Mouse (Mus musculus): Measurements from ENCODE around the gene Ryr1. TPM values are rescaled to one million over a fixed set of nuclear protein-coding genes. Genes with fewer than 3 reads are reported as not detected.
"Not testable (repeated sequence)": the region's sequence is repeated elsewhere in the genome, so short reads cannot be mapped to it uniquely, and the experiment has no call there.

Ryr1 gene
- polyA plus RNA-seq, 1 experiment from 2014 or later, result 0.01 TPM

DNA sequence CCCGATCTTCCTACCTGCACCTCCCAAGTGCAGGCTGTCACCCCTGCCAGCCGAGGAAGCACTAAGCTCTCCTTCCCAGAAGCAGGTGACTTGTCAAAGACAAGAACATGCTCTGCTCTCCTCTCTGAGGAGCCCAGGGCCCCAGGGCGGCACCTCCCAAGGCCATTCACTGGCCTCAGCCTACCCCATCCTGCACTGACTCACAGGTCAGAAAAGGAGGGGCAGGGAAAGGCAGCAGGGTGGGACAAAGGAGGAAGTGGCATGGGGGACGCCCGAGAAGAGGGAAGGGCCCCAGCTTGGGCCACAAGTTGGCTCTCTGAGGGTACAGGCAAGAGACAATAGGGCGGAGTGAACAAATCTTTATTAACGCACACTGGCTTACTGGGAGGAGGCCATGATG is 153.9 kb downstream of the Ryr1 start:
- TF ChIP-seq EP300 (IDR thresholded peaks at IDR 0.05) (no peak), CTCF (IDR thresholded peaks at IDR 0.05) (no peak)
- DNase-seq (ENCODE audit: low spot score) (no peak), ATAC-seq (no peak)
- Histone ChIP-seq H3K36me3 (ENCODE audit: insufficient read depth, low read length) (peaks cover 7% of the 10 kb centered on the region; the same call in 1 of the 2 replicates), H3K4me2 (replicated peaks; ENCODE audit: low read depth, low read length) (no peak overlapping the region), H3K9me3 (ENCODE audit: low read length) (no peaks in the 10 kb centered on the region), H3K9ac (replicated peaks; ENCODE audit: low read depth) (no peak overlapping the region; the same call in 1 of the 2 replicates), H3K4me1 (ENCODE audit: insufficient read depth, low read depth, low read length) (peaks cover 9% of the 10 kb centered on the region; the same call in 1 of the 2 replicates), H3K27me3 (replicated peaks; ENCODE audit: insufficient read depth, low read length) (no peaks in the 10 kb centered on the region), H3K4me3 (ENCODE audit: low read depth, low read length) (no peak overlapping the region), H3K27ac (ENCODE audit: low read length) (peak overlapping the region; percentile 77)
- WGBS, result 80% methylated on average over 7 of the region's 7 CpGs

DNA sequence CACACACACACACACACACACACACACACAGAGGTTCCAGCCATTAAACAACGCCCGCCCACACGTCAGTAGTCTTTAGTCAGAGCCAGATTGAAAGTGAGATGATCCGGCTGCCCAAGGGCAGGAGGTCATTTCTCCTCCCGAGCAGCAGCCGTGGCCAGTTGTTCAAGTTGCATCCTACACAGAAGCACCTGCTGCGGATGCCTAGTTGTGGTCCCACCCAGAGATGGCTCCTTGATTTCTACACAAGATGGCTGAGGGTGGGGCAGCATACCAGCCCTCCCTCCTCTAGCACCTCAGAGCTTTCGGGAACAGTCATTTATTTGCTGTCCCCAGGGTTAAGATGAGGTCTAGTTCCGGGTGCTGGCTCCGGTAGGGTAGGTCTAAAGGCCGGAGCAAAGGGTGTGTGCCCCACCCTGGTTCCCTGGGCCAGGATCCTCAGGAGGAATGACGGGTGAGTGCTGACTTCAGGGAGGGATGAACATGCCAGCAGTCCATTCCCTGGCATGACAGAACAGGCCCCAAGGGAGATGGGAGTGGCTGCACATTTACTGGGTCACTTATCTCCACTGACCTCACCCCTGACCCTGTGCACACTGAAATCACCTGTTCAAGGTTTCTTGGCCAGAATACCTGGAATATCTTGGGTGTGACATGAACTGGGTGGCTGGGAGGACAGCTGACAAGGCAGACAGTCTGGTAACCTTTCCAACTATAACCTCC is 155.1 kb downstream of the Ryr1 start:
- Histone ChIP-seq H3K4me2 (replicated peaks; ENCODE audit: low read depth, low read length) (no peak overlapping the region), H3K27me3 (replicated peaks; ENCODE audit: insufficient read depth, low read length) (no peaks in the 10 kb centered on the region), H3K36me3 (ENCODE audit: insufficient read depth, low read length) (peaks cover 7% of the 10 kb centered on the region; the same call in 1 of the 2 replicates), H3K4me1 (ENCODE audit: insufficient read depth, low read depth, low read length) (peaks cover 9% of the 10 kb centered on the region; the same call in 1 of the 2 replicates), H3K4me3 (ENCODE audit: low read depth, low read length) (no peak overlapping the region), H3K27ac (ENCODE audit: low read length) (peak overlapping the region; percentile 68), H3K9ac (replicated peaks; ENCODE audit: low read depth) (no peak overlapping the region), H3K9me3 (ENCODE audit: low read length) (no peaks in the 10 kb centered on the region)
- WGBS, result 46% methylated on average over 12 of the region's 12 CpGs
- no peak for TF ChIP-seq CTCF (IDR thresholded peaks at IDR 0.05)
- TF ChIP-seq EP300 (IDR thresholded peaks at IDR 0.05), result peak; percentile 56; the same call in 1 of the 2 replicates
- peak; percentile 64 for ATAC-seq
- DNase-seq (ENCODE audit: low spot score), result peak; percentile 66

DNA sequence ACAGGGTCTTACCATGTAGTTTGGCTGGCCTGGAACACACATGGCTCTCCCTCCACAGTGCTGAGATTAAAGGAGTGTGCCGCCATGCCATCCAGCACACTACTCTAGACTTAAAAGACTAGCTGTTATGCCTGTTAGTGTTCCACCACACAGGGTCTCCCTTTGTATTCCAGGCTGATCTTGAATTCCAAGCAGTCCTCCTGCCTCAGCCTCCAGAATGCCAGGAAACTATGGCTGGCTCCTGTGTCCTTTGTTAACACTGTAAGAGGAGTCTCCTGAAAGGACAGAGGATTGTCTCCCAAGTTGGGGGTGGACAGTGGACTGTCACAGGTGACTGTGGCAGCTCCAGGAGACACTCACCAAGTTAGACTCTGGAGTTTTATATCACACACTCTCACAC is 155.7 kb downstream of the Ryr1 start:
- Histone ChIP-seq H3K9me3 (ENCODE audit: low read length) (no peaks in the 10 kb centered on the region), H3K27me3 (replicated peaks; ENCODE audit: insufficient read depth, low read length) (no peaks in the 10 kb centered on the region), H3K36me3 (ENCODE audit: insufficient read depth, low read length) (peaks cover 7% of the 10 kb centered on the region; the same call in 1 of the 2 replicates), H3K4me1 (ENCODE audit: insufficient read depth, low read depth, low read length) (peaks cover 9% of the 10 kb centered on the region; the same call in 1 of the 2 replicates), H3K9ac (replicated peaks; ENCODE audit: low read depth) (no peak overlapping the region), H3K27ac (ENCODE audit: low read length) (peak overlapping the region; percentile 68), H3K4me2 (replicated peaks; ENCODE audit: low read depth, low read length) (no peak overlapping the region), H3K4me3 (ENCODE audit: low read depth, low read length) (no peak overlapping the region)
- DNase-seq (ENCODE audit: low spot score), result no peak
- no peak for ATAC-seq
- TF ChIP-seq CTCF (IDR thresholded peaks at IDR 0.05) (no peak), EP300 (IDR thresholded peaks at IDR 0.05) (no peak)
- 94% methylated on average over 1 of the region's 1 CpGs for WGBS

DNA sequence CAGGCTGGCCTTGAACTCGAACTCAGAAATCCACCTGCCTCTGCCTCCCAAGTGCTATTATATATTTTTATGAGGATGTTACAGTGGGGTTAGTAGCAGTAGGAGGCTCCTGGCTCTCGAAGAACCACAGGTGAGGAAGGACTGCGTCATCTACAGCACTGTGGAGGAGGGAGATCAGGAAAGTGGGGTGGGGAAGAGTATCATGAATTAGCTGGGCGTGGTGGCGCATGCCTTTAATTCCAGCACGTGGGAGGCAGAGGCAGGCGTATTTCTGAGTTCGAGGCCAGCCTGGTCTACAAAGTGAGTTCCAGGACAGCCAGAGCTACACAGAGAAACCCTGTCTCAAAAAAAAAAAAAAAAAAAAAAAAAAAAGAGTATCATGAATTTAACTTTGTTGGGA is 156.9 kb downstream of the Ryr1 start:
- H3K9ac ChIP-seq (replicated peaks; ENCODE audit: low read depth); ATAC-seq; DNase-seq (ENCODE audit: low spot score); H3K4me2 ChIP-seq (replicated peaks; ENCODE audit: low read depth, low read length); H3K36me3 ChIP-seq (ENCODE audit: insufficient read depth, low read length); H3K4me3 ChIP-seq (ENCODE audit: low read depth, low read length); H3K9me3 ChIP-seq (ENCODE audit: low read length); H3K27ac ChIP-seq (ENCODE audit: low read length); H3K27me3 ChIP-seq (replicated peaks; ENCODE audit: insufficient read depth, low read length); H3K4me1 ChIP-seq (ENCODE audit: insufficient read depth, low read depth, low read length): not testable (repeated sequence)
- 89% methylated on average over 8 of the region's 8 CpGs for WGBS

DNA sequence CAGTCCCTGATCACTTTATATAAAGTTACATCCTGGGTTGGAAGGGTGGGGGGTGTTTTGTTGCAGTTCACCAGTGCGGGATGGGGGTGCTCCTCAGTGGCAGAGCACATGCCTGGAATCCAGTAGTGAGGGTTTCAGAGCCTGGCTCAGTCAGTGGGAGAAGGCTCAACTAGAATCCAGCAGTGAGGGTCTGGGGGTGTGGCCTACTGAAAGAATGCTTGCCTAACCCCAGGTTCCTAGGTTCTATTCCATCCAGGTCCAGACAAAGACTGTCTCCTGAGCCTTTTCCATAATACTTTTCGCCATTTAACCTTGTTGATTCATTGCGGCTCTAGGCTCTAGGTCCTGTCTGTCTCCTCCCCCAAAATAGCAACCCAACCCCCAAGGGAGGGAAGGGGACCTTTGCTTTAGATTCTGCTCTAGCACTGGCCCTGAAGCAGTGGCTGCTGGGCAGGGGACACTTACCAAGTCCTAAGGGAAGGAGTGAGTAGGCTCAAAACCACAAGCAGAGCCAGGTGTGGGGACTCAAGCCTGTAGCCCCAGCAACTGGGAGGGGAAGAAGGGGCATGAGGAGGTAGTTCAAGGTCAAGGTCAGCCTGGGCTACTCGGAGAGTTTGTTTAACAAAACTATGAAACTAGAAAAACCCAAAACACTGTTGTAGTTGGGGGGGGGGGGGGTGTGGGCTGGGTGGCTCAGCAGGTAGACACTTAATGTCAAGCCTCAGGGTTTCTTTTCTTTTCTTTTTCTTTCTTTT is 158.1 kb downstream of the Ryr1 start:
- Histone ChIP-seq H3K4me1 (ENCODE audit: insufficient read depth, low read depth, low read length) (peaks cover 4% of the 10 kb centered on the region; the same call in 1 of the 2 replicates), H3K9me3 (ENCODE audit: low read length) (no peaks in the 10 kb centered on the region), H3K36me3 (ENCODE audit: insufficient read depth, low read length) (no peaks in the 10 kb centered on the region), H3K4me3 (ENCODE audit: low read depth, low read length) (no peak overlapping the region), H3K27ac (ENCODE audit: low read length) (no peak overlapping the region), H3K27me3 (replicated peaks; ENCODE audit: insufficient read depth, low read length) (no peaks in the 10 kb centered on the region), H3K9ac (replicated peaks; ENCODE audit: low read depth) (no peak overlapping the region), H3K4me2 (replicated peaks; ENCODE audit: low read depth, low read length) (no peak overlapping the region)
- TF ChIP-seq EP300 (IDR thresholded peaks at IDR 0.05), result no peak
- no peak for TF ChIP-seq CTCF (IDR thresholded peaks at IDR 0.05)
- no peak for DNase-seq (ENCODE audit: low spot score)
- ATAC-seq, result no peak
- 67% methylated on average over 4 of the region's 4 CpGs for WGBS

DNA sequence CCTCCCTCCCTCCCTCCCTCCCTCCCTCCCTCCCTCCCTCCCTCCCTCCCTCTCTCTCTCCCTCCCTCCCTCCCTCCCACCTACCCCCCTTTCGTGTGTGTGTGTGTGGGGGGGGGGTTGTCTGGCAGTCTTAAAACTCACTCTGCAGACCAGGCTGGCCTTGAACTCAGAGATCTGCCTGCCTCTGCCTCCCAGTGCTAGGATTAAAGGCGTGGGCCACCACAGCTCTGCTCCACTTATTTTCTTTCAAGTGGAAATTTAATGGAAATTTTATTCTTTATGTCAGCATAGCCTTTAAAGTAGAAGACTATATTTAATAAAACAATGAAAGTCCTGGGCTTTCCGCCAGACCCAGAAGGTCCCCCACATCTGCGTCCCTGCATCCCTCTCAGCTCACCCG is 158.8 kb downstream of the Ryr1 start:
- Histone ChIP-seq H3K36me3 (ENCODE audit: insufficient read depth, low read length) (no peaks in the 10 kb centered on the region), H3K27ac (ENCODE audit: low read length) (no peak overlapping the region), H3K4me2 (replicated peaks; ENCODE audit: low read depth, low read length) (no peak overlapping the region), H3K4me3 (ENCODE audit: low read depth, low read length) (no peak overlapping the region), H3K9ac (replicated peaks; ENCODE audit: low read depth) (no peak overlapping the region), H3K4me1 (ENCODE audit: insufficient read depth, low read depth, low read length) (peaks cover 3% of the 10 kb centered on the region; the same call in 1 of the 2 replicates), H3K27me3 (replicated peaks; ENCODE audit: insufficient read depth, low read length) (no peaks in the 10 kb centered on the region), H3K9me3 (ENCODE audit: low read length) (no peaks in the 10 kb centered on the region)
- ATAC-seq (no peak), DNase-seq (ENCODE audit: low spot score) (no peak)
- WGBS, result 67% methylated on average over 4 of the region's 5 CpGs
- no peak for TF ChIP-seq CTCF (IDR thresholded peaks at IDR 0.05)

Measured in lung, postnatal 0 days (tissue).